Mouse (Mus musculus): ENCODE data around the gene Tbc1d2b. TPM values are rescaled to one million over a fixed set of nuclear protein-coding genes. Genes with fewer than 3 reads are reported as not detected.

Tbc1d2b gene
- polyA plus RNA-seq, 1 experiment from 2014 or later, result 6.9 TPM

GRCm38 (mm10) chr9:90233906-90234419 lies 36.6 kb downstream of the Tbc1d2b start:
- no peaks in the 10 kb centered on the region for H3K4me1 ChIP-seq (ENCODE audit: control insufficient read depth, insufficient read depth, low read length)
- H3K9me3 ChIP-seq (ENCODE audit: control insufficient read depth, low read length), result no peaks in the 10 kb centered on the region
- no peak; the same call in 1 of the 2 replicates for ATAC-seq (ENCODE audit: low FRiP score, low TSS enrichment)
- H3K4me2 ChIP-seq (ENCODE audit: low read length), result no peak overlapping the region
- H3K9ac ChIP-seq (replicated peaks; ENCODE audit: low read length), result no peak overlapping the region
- DNase-seq, result no peak
- H3K27ac ChIP-seq (replicated peaks; ENCODE audit: low read depth, low read length), result no peak overlapping the region
- H3K27me3 ChIP-seq (ENCODE audit: control insufficient read depth, insufficient read depth, low read length), result no peaks in the 10 kb centered on the region
- WGBS, result 94% methylated on average over 5 of the region's 5 CpGs
- H3K4me3 ChIP-seq (replicated peaks; ENCODE audit: low read depth, low read length), result no peak overlapping the region
- H3K36me3 ChIP-seq (ENCODE audit: control insufficient read depth, insufficient read depth, low read length), result peaks cover 5% of the 10 kb centered on the region; the same call in 1 of the 2 replicates

GRCm38 (mm10) chr9:90232781-90233690 lies 37.6 kb downstream of the Tbc1d2b start:
- no peaks in the 10 kb centered on the region for H3K27me3 ChIP-seq (ENCODE audit: control insufficient read depth, insufficient read depth, low read length)
- no peak overlapping the region for H3K4me2 ChIP-seq (ENCODE audit: low read length)
- H3K27ac ChIP-seq (replicated peaks; ENCODE audit: low read depth, low read length), result no peak overlapping the region
- DNase-seq (no peak), ATAC-seq (ENCODE audit: low FRiP score, low TSS enrichment) (no peak)
- H3K4me1 ChIP-seq (ENCODE audit: control insufficient read depth, insufficient read depth, low read length), result no peaks in the 10 kb centered on the region
- peaks cover 5% of the 10 kb centered on the region; the same call in 1 of the 2 replicates for H3K36me3 ChIP-seq (ENCODE audit: control insufficient read depth, insufficient read depth, low read length)
- no peaks in the 10 kb centered on the region for H3K9me3 ChIP-seq (ENCODE audit: control insufficient read depth, low read length)
- H3K9ac ChIP-seq (replicated peaks; ENCODE audit: low read length), result no peak overlapping the region
- WGBS, result 95% methylated on average over 8 of the region's 8 CpGs
- no peak overlapping the region for H3K4me3 ChIP-seq (replicated peaks; ENCODE audit: low read depth, low read length)

- Histone ChIP-seq H3K9ac (replicated peaks; ENCODE audit: low read length) (no peak overlapping the region), H3K27ac (replicated peaks; ENCODE audit: low read depth, low read length) (no peak overlapping the region), H3K4me1 (ENCODE audit: control insufficient read depth, insufficient read depth, low read length) (no peaks in the 10 kb centered on the region), H3K9me3 (ENCODE audit: control insufficient read depth, low read length) (no peaks in the 10 kb centered on the region), H3K36me3 (ENCODE audit: control insufficient read depth, insufficient read depth, low read length) (peaks cover 10% of the 10 kb centered on the region; the same call in 1 of the 2 replicates), H3K4me3 (replicated peaks; ENCODE audit: low read depth, low read length) (no peak overlapping the region), H3K4me2 (ENCODE audit: low read length) (no peak overlapping the region), H3K27me3 (ENCODE audit: control insufficient read depth, insufficient read depth, low read length) (no peaks in the 10 kb centered on the region)
- WGBS, result 78% methylated on average over 12 of the region's 12 CpGs
- ATAC-seq (ENCODE audit: low FRiP score, low TSS enrichment) (no peak), DNase-seq (no peak)
Observed at GRCm38 (mm10) chr9:90227171-90227570, 43.4 kb downstream of the Tbc1d2b start.

- H3K9me3 ChIP-seq (ENCODE audit: control insufficient read depth, low read length), result no peaks in the 10 kb centered on the region
- no peaks in the 10 kb centered on the region for H3K4me1 ChIP-seq (ENCODE audit: control insufficient read depth, insufficient read depth, low read length)
- H3K9ac ChIP-seq (replicated peaks; ENCODE audit: low read length), result no peak overlapping the region
- 87% methylated on average over 2 of the region's 2 CpGs for WGBS
- H3K27me3 ChIP-seq (ENCODE audit: control insufficient read depth, insufficient read depth, low read length), result no peaks in the 10 kb centered on the region
- no peak overlapping the region for H3K4me3 ChIP-seq (replicated peaks; ENCODE audit: low read depth, low read length)
- DNase-seq (no peak), ATAC-seq (ENCODE audit: low FRiP score, low TSS enrichment) (no peak)
- H3K4me2 ChIP-seq (ENCODE audit: low read length), result no peak overlapping the region
- no peak overlapping the region for H3K27ac ChIP-seq (replicated peaks; ENCODE audit: low read depth, low read length)
- H3K36me3 ChIP-seq (ENCODE audit: control insufficient read depth, insufficient read depth, low read length), result peaks cover 12% of the 10 kb centered on the region; the same call in 1 of the 2 replicates
Observed at GRCm38 (mm10) chr9:90226742-90227096, 43.9 kb downstream of the Tbc1d2b start.

GRCm38 (mm10) chr9:90226081-90226741 lies 44.4 kb downstream of the Tbc1d2b start:
- Histone ChIP-seq H3K27me3 (ENCODE audit: control insufficient read depth, insufficient read depth, low read length) (no peaks in the 10 kb centered on the region), H3K27ac (replicated peaks; ENCODE audit: low read depth, low read length) (no peak overlapping the region), H3K4me2 (ENCODE audit: low read length) (no peak overlapping the region), H3K9me3 (ENCODE audit: control insufficient read depth, low read length) (no peaks in the 10 kb centered on the region), H3K4me1 (ENCODE audit: control insufficient read depth, insufficient read depth, low read length) (no peaks in the 10 kb centered on the region), H3K4me3 (replicated peaks; ENCODE audit: low read depth, low read length) (no peak overlapping the region), H3K36me3 (ENCODE audit: control insufficient read depth, insufficient read depth, low read length) (peaks cover 12% of the 10 kb centered on the region; the same call in 1 of the 2 replicates), H3K9ac (replicated peaks; ENCODE audit: low read length) (no peak overlapping the region)
- ATAC-seq (ENCODE audit: low FRiP score, low TSS enrichment) (no peak), DNase-seq (no peak)
- 91% methylated on average over 21 of the region's 21 CpGs for WGBS

- no peak overlapping the region for H3K27ac ChIP-seq (replicated peaks; ENCODE audit: low read depth, low read length)
- DNase-seq, result no peak
- no peak overlapping the region for H3K9ac ChIP-seq (replicated peaks; ENCODE audit: low read length)
- no peaks in the 10 kb centered on the region for H3K4me1 ChIP-seq (ENCODE audit: control insufficient read depth, insufficient read depth, low read length)
- no peak overlapping the region for H3K4me2 ChIP-seq (ENCODE audit: low read length)
- H3K36me3 ChIP-seq (ENCODE audit: control insufficient read depth, insufficient read depth, low read length), result peaks cover 18% of the 10 kb centered on the region
- no peak for ATAC-seq (ENCODE audit: low FRiP score, low TSS enrichment)
- H3K9me3 ChIP-seq (ENCODE audit: control insufficient read depth, low read length), result no peaks in the 10 kb centered on the region
- H3K4me3 ChIP-seq (replicated peaks; ENCODE audit: low read depth, low read length), result no peak overlapping the region
- 94% methylated on average over 3 of the region's 3 CpGs for WGBS
- H3K27me3 ChIP-seq (ENCODE audit: control insufficient read depth, insufficient read depth, low read length), result no peaks in the 10 kb centered on the region
Observed at GRCm38 (mm10) chr9:90222275-90222674, 48.3 kb downstream of the Tbc1d2b start.

GRCm38 (mm10) chr9:90217501-90217900 lies 53.1 kb downstream of the Tbc1d2b start:
- H3K27me3 ChIP-seq (ENCODE audit: control insufficient read depth, insufficient read depth, low read length), result no peaks in the 10 kb centered on the region

GRCm38 (mm10) chr9:90216259-90217001 lies 54.2 kb downstream of the Tbc1d2b start:
- H3K36me3 ChIP-seq (ENCODE audit: control insufficient read depth, insufficient read depth, low read length), result peaks cover 13% of the 10 kb centered on the region
- no peak overlapping the region for H3K4me3 ChIP-seq (replicated peaks; ENCODE audit: low read depth, low read length)
- H3K4me1 ChIP-seq (ENCODE audit: control insufficient read depth, insufficient read depth, low read length), result no peaks in the 10 kb centered on the region
- H3K9ac ChIP-seq (replicated peaks; ENCODE audit: low read length), result no peak overlapping the region
- 85% methylated on average over 11 of the region's 11 CpGs for WGBS
- H3K27me3 ChIP-seq (ENCODE audit: control insufficient read depth, insufficient read depth, low read length), result no peaks in the 10 kb centered on the region
- H3K9me3 ChIP-seq (ENCODE audit: control insufficient read depth, low read length), result no peaks in the 10 kb centered on the region
- ATAC-seq (ENCODE audit: low FRiP score, low TSS enrichment) (no peak), DNase-seq (no peak)
- no peak overlapping the region for H3K27ac ChIP-seq (replicated peaks; ENCODE audit: low read depth, low read length)
- H3K4me2 ChIP-seq (ENCODE audit: low read length), result no peak overlapping the region

More at GRCm38 (mm10) chr9:90217501-90217900, 53.1 kb downstream of the Tbc1d2b start:
- peaks cover 16% of the 10 kb centered on the region for H3K36me3 ChIP-seq (ENCODE audit: control insufficient read depth, insufficient read depth, low read length)
- H3K4me1 ChIP-seq (ENCODE audit: control insufficient read depth, insufficient read depth, low read length), result no peaks in the 10 kb centered on the region
- H3K4me3 ChIP-seq (replicated peaks; ENCODE audit: low read depth, low read length), result no peak overlapping the region
- no peak overlapping the region for H3K27ac ChIP-seq (replicated peaks; ENCODE audit: low read depth, low read length)
- ATAC-seq (ENCODE audit: low FRiP score, low TSS enrichment) (no peak), DNase-seq (no peak)
- WGBS, result 44% methylated on average over 4 of the region's 4 CpGs
- H3K9me3 ChIP-seq (ENCODE audit: control insufficient read depth, low read length), result no peaks in the 10 kb centered on the region
- no peak overlapping the region for H3K9ac ChIP-seq (replicated peaks; ENCODE audit: low read length)
- H3K4me2 ChIP-seq (ENCODE audit: low read length), result no peak overlapping the region
